Mouse (Mus musculus) testis, postnatal 14 days (tissue): ENCODE measurements around the gene Dync1li2.

Experiments used
- DNase-seq: peaks from one replicate; pipeline ENCODE4 v3.0.0; 2021; ENCODE audit warnings: low spot score

The Dync1li2 gene

DNA sequence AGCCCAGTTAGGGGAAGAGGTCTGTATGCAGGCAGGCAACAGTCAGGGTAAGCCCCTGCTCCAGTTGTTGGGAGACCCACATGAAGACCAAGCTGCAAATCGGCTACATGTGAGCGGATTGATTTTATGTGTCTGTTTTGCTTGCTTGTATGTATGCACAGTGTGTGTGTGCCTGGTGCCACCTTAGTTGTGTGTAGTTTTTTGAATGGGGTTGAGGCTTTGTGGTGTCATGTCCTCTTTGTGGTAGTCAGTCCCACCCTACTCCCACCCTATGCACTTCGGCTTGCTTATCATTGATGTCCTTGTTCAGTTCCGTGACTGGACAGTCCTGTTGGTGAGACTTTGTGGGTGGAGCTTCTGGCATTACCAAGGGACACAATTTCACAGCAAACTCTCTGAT lies 29.1 kb downstream of the Dync1li2 start:
- DNase-seq = no peak

DNA sequence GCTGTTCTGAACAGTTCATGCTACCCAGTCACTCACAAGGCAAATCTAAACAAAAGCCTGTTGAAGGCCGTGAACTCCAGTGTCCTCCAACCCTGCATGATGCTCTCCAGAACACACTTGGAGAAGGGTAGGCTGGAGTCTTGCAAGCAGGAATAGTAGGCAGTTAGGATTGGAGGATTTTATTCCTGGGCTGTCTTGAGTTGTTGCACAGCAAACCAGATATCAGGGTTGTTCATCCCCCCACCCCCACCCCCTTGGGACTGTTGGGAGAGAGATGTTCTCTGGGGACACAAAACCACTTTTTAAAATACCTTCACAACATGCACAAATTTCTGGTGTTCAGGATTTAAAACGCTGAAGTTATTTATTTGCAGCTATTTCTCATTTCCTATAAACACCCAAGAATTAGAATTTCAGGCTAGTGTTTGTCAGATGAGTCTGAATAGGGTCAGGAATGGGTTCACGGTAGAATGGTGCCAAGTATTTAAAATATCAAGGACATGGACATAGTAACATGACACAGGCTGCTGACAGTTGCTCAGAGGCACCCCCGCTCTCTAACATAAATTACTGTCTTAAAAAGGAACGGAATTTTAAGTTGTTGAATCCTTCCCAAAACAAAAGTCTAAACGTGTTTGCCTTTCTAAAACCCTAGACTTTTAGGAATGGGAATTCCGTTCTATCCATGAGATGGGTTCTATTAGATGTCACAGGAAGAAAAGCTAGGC lies 29.9 kb downstream of the Dync1li2 start:
- DNase-seq = no peak

DNA sequence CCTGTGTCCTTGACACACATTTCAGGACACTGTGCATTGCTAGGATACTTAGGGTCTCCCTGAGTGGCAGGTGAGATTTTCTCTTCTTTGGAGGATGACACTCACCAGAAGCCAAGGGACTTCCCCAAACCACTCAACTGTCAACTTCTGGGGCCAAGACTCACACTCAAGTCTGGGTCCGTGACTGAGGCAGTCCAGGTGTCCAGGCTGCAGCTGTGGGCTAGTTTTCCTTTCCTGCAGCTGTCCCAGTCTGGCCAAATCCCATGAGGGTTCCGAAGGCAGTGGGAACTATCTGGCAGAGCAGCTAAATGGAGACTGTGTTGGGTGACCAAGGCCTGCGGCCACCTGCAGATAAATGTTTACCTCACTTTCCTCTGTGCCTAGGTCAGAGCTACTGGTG lies 30.9 kb downstream of the Dync1li2 start:
- no peak for DNase-seq

DNA sequence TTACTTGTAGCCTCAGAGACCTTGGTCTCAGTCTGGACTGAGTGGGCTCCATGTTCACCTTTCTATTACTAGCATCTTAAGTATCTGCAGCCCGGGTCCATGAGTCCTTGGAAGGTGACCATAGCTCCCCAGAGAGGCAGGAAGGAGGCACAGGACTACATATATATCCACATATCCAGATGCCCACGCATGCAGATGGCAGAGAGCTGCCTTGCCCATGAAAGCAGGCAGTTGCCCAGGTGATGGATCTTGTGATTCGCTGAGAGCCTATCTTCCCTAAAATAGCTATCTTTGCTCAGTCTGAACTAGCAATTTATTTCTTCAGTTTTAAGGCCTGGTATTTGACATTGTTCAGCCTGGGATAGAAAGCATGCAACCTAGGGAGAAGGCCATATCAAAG lies 31.4 kb downstream of the Dync1li2 start:
- no peak for DNase-seq

DNA sequence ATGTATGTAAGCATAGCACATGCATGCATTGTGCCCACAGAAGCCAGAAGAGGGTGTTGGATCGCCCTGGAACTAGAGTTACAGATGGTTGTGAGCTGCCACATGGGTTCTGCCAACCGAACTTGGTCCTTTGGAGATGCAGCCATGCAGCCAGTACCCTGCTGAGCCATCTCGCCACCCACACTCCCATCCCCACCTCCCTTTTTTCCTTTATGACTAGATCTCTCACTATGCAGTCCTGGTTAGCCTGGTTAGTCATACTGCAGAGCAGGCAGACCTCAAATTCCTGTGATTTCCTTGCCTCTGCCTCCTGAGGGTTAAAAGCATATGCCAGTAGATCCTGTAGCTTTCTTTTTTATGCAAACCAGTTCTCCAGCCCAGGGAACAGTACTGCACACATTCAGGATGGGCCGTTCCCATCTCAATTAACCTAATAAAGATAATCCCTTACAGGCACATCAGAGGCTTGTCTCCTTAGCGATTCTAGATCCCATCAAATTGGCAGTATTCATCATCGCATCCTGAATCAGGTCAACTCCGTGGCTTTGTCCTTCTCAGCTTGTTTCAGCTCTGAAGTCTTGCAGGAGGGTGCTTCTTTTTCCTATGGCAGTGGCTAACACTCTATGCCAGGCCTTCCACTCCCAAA lies 32.1 kb downstream of the Dync1li2 start:
- no peak for DNase-seq

DNA sequence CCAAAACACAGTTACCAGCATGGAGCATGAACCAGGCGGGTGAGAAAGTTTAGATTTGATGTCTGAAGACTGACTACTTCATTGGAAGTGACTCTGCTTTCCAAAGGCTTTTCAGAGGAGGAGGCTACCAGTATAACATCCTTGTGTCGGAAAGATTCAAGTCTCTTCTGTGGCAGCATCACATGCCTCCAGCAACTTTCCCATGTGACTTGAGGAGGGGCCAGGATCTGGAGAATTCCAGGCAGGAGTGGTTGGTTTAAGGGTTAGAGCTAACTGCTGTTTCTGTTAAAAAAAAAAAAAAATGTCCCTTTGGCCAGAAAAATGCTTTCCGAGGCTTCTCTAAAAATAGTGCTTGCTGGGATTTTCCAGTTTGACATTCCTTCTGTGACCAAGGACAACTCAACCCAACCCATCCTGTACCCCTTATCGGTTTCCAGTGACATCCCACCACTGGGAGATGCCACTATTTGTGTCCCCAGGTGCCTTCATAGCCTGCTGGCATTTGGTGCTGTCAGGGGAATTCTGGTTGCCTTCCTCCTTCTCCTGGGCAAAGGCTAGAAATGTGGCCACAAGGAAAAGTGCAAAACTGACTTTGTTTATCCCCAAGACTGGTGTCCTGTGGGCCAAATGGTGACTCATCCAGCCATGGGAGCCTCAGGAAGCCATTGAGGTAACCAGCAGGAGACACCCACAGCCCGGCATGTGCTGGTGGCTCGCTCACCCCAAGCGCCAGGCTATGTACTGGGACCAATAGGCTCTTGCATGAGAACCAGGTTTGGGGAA lies 34.3 kb downstream of the Dync1li2 start:
- DNase-seq = no peak

DNA sequence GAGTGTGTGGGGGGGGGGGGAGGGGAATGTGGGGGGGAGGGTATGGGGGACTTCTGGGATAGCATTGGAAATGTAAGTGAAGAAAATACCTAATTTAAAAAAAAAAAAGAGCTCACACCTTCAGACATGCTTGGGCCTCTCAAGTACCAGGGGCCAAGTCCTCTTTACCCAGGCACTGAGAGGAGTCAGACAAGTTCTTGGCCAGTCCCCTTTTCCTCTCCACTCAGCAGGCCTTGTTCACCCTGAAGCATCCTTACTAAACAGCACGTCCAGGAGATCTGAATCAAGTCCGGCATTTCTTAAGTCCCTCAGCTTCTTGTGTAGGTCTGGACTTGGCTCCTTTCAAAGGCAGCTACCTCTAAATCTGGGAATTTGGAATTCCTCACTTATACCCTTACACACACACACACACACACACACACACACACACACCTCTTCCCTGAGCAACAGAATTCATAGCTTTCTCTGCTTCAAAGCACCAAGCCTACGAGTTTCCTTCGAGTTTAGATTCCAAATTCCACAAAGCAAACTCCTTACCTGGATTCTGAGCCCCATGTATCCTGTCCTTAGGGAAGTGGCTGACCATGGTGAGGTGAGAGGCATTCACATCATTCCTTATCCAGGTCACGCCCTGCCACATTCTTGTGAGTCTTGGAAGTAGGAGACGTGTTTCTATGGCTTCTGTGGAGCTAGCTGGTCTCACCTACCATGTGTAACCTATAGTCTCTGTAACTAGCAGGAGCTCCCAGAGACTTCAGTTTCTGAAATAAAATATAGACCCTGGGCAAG lies 36.3 kb downstream of the Dync1li2 start:
- no peak for DNase-seq

DNA sequence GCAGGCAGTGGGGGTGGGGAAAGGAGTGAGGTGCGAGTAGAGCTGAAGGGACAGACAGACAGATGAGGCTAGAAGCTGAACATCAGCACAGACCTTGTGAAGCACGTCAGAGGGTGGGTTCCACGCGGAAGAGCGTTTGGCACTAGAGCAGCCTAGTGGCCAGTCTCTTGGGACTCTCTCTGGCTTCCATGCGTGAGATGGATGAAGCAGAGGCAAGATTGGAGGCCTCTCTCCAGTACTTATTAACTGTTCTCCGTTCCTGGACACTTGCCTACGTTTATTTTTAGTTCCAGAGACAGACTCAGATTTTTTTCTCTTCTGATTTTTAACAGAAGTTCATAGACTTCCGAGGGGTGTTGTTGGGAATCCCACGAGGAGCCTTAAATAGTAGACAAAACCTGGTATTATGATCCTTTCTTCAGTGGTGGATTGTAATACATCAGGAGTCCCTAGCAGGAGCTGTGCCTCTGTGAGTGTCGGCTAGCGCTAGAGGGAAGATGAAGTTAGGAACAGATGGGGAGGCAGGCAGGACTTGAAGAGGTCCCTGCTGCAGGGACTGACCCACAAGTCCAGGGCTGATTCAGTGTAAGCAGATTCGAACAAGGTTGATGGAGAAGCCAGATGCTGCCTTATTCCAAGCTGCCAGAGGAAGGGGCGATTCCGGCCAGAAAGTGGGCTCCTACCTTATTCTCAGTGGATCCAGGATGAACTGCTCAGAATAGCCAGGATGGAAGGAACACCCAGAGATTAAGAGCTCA lies 37.2 kb downstream of the Dync1li2 start:
- no peak for DNase-seq

DNA sequence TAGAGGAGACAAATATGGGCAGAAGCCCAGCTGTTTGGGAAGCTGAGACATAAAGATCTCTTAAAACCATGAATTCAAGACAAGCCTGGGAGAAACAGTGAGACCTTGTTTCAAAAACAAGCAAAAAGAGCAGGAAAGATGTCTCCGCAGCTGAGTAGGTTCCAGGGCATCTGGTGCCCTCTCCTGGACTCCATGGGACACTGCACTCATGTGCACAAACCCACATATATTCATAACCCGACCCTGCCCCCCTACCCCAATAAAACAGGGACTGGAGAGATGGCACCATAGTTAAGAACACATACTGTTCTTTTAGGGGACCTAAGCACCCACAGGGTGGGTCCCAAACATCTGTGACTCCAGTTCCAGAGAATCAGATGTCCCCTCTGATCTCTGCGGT lies 39.3 kb downstream of the Dync1li2 start:
- DNase-seq = no peak

DNA sequence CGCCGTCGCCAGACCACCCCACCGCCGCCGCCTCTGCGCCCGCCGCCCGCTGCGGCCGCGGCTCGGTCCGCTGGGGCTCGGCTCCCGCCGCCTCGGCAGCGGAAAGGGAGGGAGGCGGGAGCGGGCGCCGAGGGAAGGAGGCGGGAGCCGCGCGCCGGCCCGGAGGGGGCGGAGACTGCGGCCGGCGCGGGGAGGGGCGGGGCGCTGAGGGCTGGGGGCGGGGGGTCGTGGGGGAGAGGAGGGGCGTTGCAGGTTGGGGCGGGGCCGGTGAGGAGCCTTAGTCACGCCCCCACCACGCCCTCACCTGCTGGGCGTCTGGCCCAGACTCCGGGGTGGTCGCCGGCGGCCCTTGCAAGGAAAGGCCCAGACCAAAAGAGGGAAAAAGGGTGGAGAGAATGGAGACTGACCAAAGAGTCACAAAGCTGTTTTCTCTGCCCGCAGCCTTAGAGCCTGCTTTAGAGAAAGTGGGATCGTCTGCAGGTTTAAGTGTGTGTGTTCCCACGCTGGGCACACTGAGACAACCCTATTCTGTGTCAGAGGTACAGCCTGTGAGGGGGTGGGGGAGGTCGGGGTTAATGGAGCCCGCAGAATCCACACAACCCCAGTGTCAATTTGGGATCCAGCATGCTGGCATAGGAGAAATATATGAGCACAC lies 47.0 kb downstream of the Dync1li2 start, which contains the start of gene Cmtm4:
TSS of gene Cmtm4 (minus strand) at position 105 of the 655 bp plus-strand sequence.
- peak; percentile 79 for DNase-seq

DNA sequence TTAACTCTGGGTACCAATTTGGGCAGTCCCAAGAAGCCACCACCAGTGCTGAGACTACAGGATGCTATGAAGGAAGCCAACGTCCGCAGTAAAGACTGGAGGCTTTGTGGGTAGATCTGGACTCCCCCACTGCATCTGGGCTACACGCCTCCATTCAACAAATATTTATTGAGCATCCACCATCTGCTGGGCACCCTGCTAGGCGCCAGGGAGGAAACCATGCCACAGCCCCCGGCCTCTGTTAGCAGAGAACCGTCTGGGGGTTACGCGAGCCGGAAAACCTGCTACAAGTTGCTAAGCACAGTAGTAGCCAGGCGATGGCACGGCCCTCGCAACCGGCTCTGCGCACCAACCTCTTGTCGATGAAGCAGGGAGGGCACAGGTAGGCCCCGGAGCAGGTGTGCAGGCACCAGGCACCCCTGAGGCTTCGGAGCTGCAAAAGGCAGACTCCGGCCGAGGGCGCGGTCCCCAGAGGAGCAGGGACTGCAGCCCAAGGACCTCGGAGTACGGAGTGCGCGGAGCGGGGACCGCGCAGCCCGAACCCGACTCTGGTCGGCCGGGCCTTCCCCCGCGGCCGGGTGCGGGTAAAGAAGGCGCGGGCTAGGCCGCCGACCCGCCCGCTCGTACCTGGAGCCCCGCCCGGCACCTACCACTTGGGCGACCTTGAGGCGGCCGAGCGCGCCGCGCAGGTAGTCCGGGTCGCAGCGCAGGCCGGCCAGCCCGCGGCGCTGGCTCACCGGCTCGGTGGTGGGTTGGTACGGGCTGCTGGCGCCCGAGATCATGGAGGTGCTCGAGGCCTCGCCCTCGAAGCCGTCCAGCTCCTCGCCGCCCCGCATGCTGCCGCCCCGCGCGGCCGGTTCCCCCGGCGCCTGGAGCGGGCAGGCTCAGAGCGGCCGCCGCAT lies 47.8 kb downstream of the Dync1li2 start:
- peak; percentile 62 for DNase-seq

DNA sequence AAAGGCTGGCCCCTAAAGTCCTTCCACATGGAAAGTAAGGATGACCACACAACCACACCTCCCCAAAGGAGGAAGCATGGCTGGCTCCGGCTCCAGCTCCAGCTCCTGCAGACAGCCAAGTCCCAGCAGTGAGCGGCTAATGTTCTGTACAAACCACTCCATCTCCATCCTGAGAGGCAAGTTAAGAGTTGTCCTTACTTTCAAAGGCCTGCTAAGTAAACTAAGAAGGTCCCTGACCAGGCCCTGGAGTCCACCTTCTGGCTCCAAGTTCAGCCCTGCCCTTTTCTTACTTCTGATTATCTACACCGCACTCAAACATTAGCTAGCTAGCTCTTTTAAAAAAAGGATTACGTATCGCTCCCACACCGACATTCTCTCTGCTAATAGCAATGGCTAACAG lies 49.1 kb downstream of the Dync1li2 start:
- DNase-seq = no peak

DNA sequence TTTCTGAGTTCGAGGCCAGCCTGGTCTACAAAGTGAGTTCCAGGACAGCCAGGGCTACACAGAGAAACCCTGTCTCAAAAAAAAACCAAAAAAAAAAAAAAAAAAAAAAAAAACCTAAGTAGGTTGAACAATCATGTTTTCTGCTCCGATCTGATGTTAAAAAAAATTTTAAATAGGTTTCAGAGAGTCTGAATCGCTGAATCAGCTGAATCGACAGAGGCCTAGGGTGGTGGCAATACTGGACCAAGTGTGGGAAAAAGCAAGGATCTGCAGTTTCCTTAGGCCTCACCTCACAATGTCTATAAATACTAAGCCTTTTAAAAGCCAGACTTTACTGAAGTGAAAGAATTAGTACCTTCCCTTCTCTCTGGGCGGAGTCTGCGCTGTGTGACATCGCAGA lies 49.7 kb downstream of the Dync1li2 start:
- no peak for DNase-seq

DNA sequence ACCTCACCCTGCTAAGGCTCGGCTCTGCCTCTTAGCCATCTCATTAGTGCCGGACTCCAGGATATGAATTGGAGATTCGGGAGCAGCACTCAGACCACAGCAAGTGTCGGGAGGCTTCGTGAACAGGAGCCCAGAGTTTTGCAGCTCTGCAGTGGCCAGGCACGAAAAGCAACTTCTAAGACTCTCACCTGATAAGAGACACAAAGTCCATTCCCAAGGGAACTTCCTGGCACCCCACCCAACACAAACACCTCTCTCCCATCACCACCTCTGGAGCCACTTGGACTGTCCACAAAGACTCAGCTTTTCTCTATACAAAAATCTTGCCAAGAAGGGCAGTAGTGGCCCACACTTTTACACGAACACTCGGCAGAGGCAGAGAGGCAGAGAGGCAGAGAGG lies 52.6 kb downstream of the Dync1li2 start:
- DNase-seq = no peak

DNA sequence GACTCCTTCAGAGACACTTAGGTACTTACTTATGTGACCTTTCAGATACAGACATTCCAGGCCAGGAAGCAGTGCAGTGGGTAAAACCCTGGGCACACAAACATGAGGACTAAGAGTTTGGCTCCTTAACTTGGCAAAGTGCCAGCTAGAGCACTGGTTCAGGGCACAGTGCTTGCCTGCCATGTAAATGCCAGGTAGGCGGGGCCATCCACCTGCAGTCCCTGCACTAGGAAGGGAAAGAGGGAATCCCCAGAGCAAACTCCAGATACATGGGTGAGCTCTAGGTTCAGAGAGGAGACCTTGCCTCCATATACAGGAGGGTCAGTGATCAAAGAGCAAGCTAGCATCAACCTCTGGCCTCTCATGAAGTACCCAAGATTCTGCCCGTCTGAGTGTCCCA lies 54.9 kb downstream of the Dync1li2 start:
- DNase-seq = no peak

DNA sequence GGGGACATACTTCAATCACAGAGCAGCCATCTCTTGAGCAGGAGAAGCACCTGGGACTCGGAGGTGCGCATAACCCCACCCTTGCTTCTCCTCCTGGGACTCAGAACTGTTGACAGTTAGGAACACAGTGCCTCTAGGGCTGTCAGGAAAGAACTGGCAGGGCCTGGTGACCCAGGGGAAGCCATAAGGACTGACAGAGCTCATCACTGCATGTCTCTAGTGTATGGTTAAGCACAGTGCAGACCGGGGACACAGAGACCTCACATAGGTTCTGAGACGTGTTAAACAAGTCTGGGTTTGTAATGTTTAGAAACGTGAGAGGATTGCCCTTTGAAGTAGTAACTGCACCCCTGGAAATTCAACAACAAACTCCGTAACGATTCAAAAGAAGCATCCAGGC lies 55.3 kb downstream of the Dync1li2 start:
- DNase-seq = no peak

DNA sequence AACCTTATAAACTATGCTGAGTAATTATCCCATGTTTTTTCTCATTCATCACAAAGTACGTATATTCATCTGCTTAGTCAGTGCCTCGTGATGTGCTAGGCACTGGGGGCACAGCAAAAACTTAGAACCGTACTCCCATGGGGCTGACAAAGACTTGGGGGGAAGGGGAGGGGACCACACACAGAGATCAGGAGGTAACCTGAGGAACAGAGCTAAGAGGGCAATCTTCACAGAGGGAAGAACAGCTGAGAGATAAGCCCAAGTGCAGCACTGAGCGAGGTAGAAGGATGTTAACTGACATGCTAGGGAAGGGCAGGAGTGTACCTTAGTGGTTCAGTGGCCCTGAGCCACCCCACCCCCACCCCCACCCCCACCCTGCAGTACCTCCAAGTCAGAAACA lies 56.2 kb downstream of the Dync1li2 start:
- no peak for DNase-seq

DNA sequence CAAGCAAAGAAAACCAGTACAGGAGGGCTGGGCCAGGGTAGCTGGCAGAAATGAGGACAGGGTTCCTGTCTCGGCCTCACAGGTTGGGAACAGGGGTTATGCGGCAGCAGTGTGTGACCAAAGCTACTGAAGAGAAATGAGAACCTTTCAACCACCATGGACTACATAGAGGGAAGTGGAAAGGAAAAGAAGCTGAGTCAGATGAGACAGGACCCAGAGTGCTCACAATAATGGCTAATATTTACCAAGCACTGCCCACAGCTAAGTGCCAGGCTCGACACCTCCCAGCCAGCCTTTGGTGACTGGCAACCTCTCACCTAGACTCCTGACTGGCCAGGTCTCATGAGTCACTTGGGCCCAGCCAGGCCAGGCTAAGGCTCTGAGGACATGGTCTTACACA lies 58.9 kb downstream of the Dync1li2 start:
- DNase-seq = no peak

DNA sequence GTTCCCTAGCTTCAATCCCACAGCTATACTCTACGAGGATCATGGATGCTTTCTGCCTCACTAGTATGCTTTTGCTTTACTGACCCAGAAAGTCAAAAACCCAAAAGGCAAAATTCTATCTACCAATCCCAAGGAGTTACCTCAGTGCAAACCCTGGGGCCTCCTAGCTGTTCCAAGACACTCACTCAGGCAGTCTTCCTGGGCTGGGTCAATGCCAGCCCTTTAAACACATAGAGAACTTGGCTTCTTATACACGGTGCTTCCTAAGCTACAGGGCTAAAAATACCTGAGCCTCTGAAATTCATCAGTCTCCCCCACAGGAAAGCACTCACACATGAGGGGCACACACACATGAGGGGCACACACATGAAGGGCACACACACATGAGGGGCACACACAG lies 59.6 kb downstream of the Dync1li2 start:
- no peak for DNase-seq

DNA sequence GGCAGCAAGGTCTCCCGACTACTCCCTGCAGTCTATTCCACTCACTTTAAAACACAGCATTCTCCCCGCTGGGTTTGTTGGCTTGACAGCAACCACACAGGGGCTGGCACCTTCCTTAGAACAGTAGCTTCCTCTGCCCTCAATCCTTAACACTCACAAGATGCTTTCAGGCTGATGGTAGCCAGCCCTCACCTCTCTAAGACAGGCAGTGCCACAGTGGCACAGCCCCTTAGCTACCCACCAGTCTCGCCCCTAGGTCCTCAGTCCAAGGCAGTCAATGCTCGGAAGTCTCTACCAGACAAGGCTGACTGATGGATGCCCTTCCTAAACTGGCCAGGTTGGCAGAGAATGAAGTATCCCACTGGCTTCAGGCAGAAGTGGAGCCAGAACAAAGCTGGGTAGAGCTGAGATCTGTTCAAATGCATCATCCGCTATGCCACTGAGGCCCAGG lies 61.9 kb downstream of the Dync1li2 start:
- no peak for DNase-seq
